Mouse (Mus musculus): ENCODE measurements at regions not wholly inside any gene's neighbourhood (a gene's known extent, or its start where the extent isn't known, plus 50 kb on each side); places are given as distances from the start of the nearest gene placed in this dataset.

GRCm38 (mm10) chr6:47354515-47354914 is 98.7 kb upstream of the Cul1 start:
- CTCF ChIA-PET, result no interaction called here
- POLR2A ChIA-PET, result interaction anchor here in 1 of 4 experiments (1.0 to 2.0 kb wide), 3 partner anchors 13 to 15 kb away, joined by 3 to 5 read pairs (median 4); no protein-coding TSS in a partner anchor

DNA sequence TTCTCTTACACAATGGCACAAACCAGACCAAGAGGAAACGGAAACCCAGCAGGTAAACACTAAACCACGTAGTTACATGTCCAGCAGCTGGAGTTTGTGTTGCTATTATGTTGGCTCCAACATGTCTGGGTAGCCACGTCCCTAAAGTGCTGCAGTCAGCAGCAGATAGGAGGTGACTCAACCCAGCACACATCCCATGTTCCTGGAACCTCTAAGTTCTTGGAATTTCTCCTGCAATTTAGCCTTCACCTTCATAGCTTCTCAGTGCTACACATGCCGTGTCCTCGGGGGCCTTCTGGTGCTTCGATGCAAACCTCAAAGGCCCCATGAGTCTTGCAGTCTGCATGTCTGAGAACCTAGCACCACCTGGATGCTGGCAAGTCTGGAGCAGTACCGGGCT is 97.7 kb upstream of the Cul1 start:
- ChIA-PET CTCF (no interaction called here), POLR2A (interaction anchor here in 1 of 4 experiments (1.2 to 2.0 kb wide), 2 partner anchors 11 to 14 kb away, joined by 3 to 5 read pairs; no protein-coding TSS in a partner anchor)

DNA sequence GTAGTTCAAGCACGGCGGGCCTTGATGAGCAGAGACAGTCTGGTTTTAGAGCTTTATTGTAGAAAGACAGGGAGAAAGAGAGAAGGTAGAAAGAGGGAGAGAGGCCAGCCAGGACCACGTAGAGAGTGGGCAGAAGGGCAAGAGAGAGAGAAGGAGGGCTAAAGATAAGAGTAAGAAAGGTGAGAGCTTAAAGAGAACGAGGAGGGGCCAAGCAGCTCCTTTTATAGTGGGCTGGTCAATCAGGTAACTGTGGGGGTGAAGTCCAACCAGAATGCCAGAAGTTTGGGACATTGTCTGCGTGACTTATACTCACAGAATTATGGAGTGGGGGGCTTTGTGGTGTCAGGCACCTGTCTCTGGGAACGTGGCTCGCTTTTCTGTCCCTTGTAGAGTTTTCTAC is 96.7 kb upstream of the Cul1 start:
- CTCF ChIA-PET, result interaction anchor here in 1 of 4 experiments (0.6 kb wide), 1 partner anchor 191 kb away, joined by 3 read pairs; no protein-coding TSS in a partner anchor
- POLR2A ChIA-PET, result interaction anchor here in 2 of 4 experiments (1.2 to 2.0 kb wide), 2 partner anchors 15 to 37 kb away, joined by 3 to 5 read pairs; no protein-coding TSS in a partner anchor

GRCm38 (mm10) chr6:47358686-47359085 is 94.5 kb upstream of the Cul1 start:
- CTCF ChIA-PET, result interaction anchor here in 1 of 4 experiments (1.0 kb wide), 1 partner anchor 26 kb away, joined by 3 read pairs; no protein-coding TSS in a partner anchor
- POLR2A ChIA-PET, result interaction anchor here in 1 of 4 experiments (0.6 to 1.4 kb wide), 4 partner anchors 40 to 169 kb away, joined by 3 to 5 read pairs (median 4); partner anchors contain the start of gene Cul1

DNA sequence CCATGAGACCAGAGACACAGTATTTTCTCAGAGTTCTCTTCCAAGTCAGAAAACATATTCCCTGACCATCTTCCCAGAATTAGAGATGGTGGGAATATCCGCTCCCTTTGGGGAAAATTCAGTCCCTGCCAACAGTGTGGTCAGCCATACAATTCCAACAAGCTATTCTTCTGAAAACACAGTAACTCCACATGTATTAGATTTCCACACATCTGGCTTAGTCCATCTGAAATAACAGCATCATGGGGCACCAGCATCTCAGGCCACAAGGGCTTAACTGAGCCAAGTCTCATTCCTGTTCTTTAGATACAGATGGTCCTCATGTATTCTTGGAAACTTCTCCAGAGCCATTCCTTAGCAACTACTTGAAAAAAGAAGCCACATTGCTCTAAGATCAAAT is 89.2 kb upstream of the Cul1 start:
- POLR2A ChIA-PET, result no interaction called here
- CTCF ChIA-PET, result no interaction called here

DNA sequence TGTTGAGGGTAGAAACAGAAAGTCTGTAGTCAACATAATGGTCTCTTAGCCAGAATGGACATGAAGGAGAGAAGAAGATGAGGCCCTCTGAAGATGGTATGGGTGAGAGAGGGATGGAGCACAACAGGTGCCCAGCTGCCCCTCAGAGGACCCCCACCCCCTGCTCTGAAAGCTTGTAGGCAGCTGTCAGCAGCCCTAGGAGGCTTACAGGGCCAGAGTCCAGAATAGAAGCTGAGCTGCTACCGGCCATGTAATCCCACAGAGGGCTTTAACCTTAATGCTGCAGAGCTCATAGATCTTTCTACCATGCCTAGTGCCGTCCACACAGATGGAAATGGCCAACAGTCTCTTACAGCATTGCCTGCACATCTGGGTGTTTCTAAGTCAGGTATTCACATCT is 88.6 kb upstream of the Cul1 start:
- ChIA-PET POLR2A (no interaction called here), CTCF (no interaction called here)

DNA sequence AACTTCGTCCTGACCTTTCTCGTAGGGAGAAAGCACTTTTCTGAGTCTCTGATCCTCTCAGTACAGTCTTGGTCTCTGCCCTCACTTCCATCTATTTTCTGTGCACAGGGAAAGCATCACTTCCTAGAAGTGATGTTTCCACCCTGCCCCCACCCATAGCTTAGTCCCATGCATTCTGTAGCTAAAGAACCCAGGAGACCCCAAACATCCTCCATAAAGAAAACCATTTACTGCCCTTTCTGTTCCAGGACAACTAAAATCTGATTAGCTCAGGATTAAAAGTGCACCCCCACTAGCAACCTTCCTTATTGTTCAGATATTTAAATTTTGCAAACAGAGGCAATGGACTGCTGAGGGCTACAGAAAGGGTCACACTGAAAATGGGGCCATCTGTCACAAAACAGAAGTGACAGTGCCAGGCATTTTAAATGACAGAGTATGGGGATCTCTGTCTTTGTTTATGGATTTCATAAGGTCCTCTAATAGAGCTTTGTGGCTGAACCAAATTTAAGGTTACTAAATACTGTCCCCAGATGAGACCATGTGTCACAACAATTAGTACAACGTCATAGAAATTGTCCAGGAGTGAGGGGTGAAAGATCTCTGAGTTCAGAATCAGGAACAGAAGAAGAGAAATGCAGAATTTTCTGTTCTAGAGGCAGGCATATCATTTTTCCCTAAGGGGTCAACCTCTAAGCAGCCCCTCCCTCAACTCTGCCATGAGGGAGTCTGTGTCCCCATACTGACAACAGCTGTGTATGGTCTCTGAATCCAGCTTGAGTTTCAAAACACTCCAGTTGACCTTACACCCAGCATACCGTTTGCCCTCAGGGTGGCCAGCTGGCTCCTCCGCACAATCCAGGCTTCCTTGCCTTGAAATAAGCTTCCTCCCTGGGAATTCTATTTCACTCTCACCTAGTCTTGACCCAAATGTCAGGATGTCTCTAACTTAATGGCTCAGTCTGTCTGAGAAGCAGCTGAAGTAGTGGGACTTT is 87.2 kb upstream of the Cul1 start:
- ChIA-PET POLR2A (interaction anchor here in 1 of 4 experiments (0.6 to 1.3 kb wide), 4 partner anchors 10 to 191 kb away, joined by 3 read pairs; no protein-coding TSS in a partner anchor), CTCF (no interaction called here)

DNA sequence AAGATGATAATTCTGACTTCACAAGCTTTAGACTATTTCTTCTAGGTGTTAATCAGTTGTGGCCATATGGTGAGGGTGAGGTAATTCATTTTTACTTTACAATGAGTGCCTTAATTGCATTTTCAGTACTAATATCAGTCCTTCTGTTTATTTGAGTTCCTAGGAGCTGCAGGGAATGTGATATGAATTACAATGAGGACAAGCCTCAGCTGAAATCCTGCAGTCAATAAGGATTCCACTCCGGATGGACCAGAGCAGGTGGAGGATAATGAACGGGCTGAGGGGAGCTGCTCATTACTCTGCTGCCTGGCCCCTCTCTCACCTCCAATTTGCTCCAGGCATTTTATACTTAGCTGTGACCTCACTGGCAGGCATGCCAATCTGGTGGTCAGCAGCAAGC is 85.7 kb upstream of the Cul1 start:
- CTCF ChIA-PET, result no interaction called here

GRCm38 (mm10) chr6:47375705-47376104 is 77.5 kb upstream of the Cul1 start:
- ChIA-PET CTCF (no interaction called here), POLR2A (no interaction called here)

More for the DNA sequence above, 85.7 kb upstream of the Cul1 start:
- POLR2A ChIA-PET, result interaction anchor here in 1 of 4 experiments (0.7 to 1.3 kb wide), 5 partner anchors 12 to 51 kb away, joined by 3 to 4 read pairs (median 3); no protein-coding TSS in a partner anchor

GRCm38 (mm10) chr6:47381451-47381850 is 71.7 kb upstream of the Cul1 start:
- POLR2A ChIA-PET, result interaction anchor here in 1 of 4 experiments (0.7 kb wide), 1 partner anchor 19 kb away, joined by 4 read pairs; no protein-coding TSS in a partner anchor
- CTCF ChIA-PET, result interaction anchor here in 1 of 4 experiments (0.6 kb wide), 1 partner anchor 254 kb away, joined by 5 read pairs; no protein-coding TSS in a partner anchor

- CTCF ChIA-PET, result no interaction called here
- POLR2A ChIA-PET, result no interaction called here
Observed at GRCm38 (mm10) chr6:47386550-47386949, 66.6 kb upstream of the Cul1 start.

- POLR2A ChIA-PET, result interaction anchor here in 1 of 4 experiments (0.8 to 1.0 kb wide), 2 partner anchors 49 to 58 kb away, joined by 3 to 4 read pairs; no protein-coding TSS in a partner anchor
- CTCF ChIA-PET, result interaction anchor here in 1 of 4 experiments (0.6 kb wide), 1 partner anchor 372 kb away, joined by 3 read pairs; no protein-coding TSS in a partner anchor
Observed at GRCm38 (mm10) chr6:47389908-47390307, 63.3 kb upstream of the Cul1 start.

DNA sequence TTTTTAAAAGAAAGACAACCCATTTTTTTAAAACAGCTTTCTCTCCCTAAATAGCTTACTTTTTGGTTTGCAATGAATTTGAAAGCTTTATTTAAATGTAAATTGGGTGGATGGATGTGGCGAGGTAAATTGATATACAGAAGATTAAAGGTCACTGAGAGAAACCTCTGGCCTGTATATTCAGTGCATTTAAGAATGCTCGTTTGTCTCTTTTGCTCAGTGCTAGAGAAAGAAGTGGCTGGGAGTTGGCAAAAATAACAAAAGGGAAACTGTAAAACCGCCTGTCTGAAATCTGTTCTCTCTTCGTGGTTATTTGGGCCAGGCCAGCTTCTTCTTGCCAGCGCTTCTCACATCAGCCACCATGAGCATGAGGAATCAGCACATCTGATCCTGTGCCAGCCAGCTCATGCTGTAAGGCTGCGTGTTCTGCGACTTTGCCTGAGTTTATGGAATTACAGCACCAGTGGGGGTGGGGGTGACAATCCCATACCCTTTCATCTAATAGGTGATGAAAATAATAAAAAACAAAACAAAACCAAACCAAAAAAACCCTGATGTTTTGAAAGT is 62.7 kb upstream of the Cul1 start:
- CTCF ChIA-PET, result interaction anchor here in 1 of 4 experiments (0.6 kb wide), 2 partner anchors 80 to 372 kb away, joined by 3 read pairs; no protein-coding TSS in a partner anchor

DNA sequence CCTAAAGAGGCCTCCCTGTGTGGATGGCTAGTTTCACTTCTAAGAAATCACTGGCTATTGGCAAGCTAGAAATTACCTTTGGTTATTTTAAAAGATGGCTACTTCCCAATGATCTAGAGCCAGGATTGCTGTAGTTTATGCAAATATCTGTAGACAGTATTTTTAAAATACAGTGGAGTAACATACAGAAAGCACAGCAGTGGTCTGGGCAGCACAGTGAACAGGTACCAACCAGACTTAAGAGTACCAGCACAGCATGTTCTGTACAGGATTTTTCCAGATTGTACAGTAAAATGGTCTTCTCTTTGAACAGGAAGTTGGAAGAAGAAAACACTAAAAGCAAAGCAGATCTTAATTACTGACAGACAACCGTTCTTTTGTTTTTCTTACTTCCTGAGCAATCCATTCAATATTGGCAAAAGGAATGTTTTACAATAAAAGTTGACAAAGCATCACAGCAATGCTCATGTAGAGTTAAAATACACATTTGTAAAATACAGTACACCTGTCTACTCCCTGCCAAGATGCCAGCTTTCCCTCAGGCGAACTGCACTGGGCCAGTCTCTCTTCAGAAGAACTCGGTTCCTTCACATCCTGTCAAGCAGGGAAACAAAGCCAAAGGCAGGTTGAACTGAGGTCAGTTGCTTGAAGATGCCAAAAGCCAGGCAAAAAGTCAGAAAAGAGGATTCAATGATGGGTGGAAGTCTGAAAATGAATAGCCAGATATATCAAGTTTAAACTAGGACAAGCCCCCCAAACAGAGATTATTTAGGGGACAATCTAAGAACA is 62.0 kb upstream of the Cul1 start:
- ChIA-PET CTCF (no interaction called here), POLR2A (interaction anchor here in 1 of 4 experiments (0.6 to 0.9 kb wide), 2 partner anchors 51 to 135 kb away, joined by 3 read pairs; no protein-coding TSS in a partner anchor)

More for the DNA sequence above, 62.7 kb upstream of the Cul1 start:
- POLR2A ChIA-PET, result interaction anchor here in 1 of 4 experiments (0.8 to 1.0 kb wide), 2 partner anchors 50 to 58 kb away, joined by 3 to 4 read pairs; no protein-coding TSS in a partner anchor

GRCm38 (mm10) chr6:47395465-47396337 is 57.5 kb upstream of the Cul1 start:
- POLR2A ChIA-PET, result no interaction called here
- CTCF ChIA-PET, result interaction anchor here in 2 of 4 experiments (0.7 to 1.3 kb wide), 3 partner anchors 25 to 235 kb away, joined by 3 read pairs; no protein-coding TSS in a partner anchor
